Mouse (Mus musculus) hindbrain, embryonic 10.5 days (tissue): ENCODE data around the gene Surf2. TPM values are rescaled to one million over a fixed set of nuclear protein-coding genes. Genes with fewer than 3 reads are reported as not detected.
A peak's percentile ranks its signal among the peaks of the same experiment; 100 is the strongest.

Experiments used
- DNase-seq: peaks from one replicate; pipeline ENCODE4 v3.0.0-alpha.2; 2017; ENCODE audit warnings: low spot score
- H3K27ac ChIP-seq: fragments of 300-500 bp; sonication (generic); 2 replicates; pipeline ENCODE4 v1.5.1; 2016; ENCODE audit warnings: mild to moderate bottlenecking, moderate library complexity
- H3K27me3 ChIP-seq: fragments of 300-500 bp; sonication (generic); 2 replicates; pipeline ENCODE4 v1.6.1; 2016; ENCODE audit warnings: mild to moderate bottlenecking; ENCODE audit not compliant: poor library complexity, insufficient read depth, severe bottlenecking
- H3K36me3 ChIP-seq: fragments of 300-500 bp; sonication (generic); 2 replicates; pipeline ENCODE4 v1.6.1; 2016; ENCODE audit warnings: mild to moderate bottlenecking, moderate library complexity
- H3K4me1 ChIP-seq: fragments of 300-500 bp; sonication (generic); replicated peaks from 2 replicates; pipeline ENCODE4 v1.6.1; 2016; ENCODE audit warnings: mild to moderate bottlenecking
- H3K4me3 ChIP-seq: fragments of 300-500 bp; sonication (generic); 2 replicates; pipeline ENCODE4 v1.5.1; 2016; ENCODE audit warnings: mild to moderate bottlenecking, moderate library complexity
- H3K9me3 ChIP-seq: fragments of 300-500 bp; sonication (generic); 2 replicates; pipeline ENCODE4 v1.6.1; 2016; ENCODE audit warnings: mild to moderate bottlenecking, moderate library complexity
- WGBS: fragments of 180-500 bp; shearing (Covaris S2); methylation state at CpG from one replicate; pipeline ENCODE4 v1.1.7; 2016; 5-methylcytosine and 5-hydroxymethylcytosine counted together
- polyA plus RNA-seq: library from polyadenylated mRNA; unstranded; fragments of >200 nt; fragmentation: Nextera tagmentation; extraction: Ambion mirVana; gene quantifications from 2 replicates; pipeline ENCODE4 v1.2.1, GENCODE M21; 2016

Surf2 gene
- polyA plus RNA-seq, 1 experiment from 2014 or later: 53.2 TPM

DNA sequence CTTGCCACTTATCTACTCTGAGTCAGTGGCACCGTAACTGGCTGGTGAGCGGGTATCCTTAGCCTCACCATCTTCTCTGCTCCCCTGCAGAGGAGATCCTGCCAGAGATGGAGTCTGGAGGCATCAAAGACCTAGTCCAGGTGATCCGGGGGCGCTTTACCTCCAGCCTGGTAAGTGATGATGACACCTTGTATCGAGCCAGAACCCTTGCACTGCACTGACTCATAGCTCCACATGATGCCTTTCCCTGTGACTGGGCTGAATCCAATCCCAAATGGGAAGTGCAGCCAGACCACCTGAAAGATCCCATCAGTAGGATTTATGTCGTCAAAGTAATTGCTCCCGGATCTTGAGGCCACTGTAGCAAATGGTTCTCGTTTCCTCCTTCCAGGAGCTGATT, 36.7 kb downstream of the Surf2 start:
- no peak overlapping the region for H3K27ac ChIP-seq
- no peak overlapping the region for H3K4me3 ChIP-seq
- WGBS: 93% methylated on average over 8 of the region's 8 CpGs
- DNase-seq: no peak
- no peaks in the 10 kb centered on the region for H3K4me1 ChIP-seq
- peaks cover 100% of the 10 kb centered on the region for H3K36me3 ChIP-seq
- no peaks in the 10 kb centered on the region for H3K27me3 ChIP-seq
- H3K9me3 ChIP-seq: no peaks in the 10 kb centered on the region

DNA sequence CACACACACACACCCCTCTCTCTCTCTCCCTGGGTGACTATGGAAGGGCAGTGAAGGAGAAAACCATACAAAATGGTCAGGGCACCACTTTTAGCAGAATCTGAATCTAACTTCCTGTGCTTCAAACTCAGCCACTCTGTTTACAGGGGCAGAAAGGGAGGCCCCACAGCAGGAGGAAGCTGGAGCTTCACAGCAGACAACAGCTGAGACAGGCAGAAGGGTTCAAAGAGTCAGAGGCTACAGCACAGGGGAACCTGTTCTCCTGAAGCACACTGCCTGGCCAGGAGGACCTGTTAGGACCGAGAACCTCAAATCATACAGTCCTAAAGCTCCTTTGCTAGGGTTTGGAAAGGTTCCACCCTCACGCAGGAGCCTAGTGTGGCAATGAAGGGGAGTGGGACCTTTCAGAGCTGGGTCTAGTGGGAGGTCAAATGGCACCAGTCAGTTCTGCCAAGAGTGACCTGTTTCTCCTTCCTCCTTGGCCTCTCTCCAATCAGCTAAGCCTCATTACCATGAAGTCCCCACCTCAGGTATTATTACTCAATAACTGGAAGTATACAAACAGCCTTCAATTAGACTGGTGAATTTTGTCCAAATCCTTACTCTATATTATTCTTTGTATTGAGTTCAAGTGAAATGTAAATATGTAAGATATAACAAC, 38.7 kb downstream of the Surf2 start:
- Histone ChIP-seq H3K27me3 (no peaks in the 10 kb centered on the region), H3K4me1 (no peaks in the 10 kb centered on the region), H3K4me3 (no peak overlapping the region), H3K36me3 (peaks cover 97% of the 10 kb centered on the region), H3K9me3 (no peaks in the 10 kb centered on the region), H3K27ac (no peak overlapping the region)
- 95% methylated on average over 2 of the region's 2 CpGs for WGBS
- no peak for DNase-seq

DNA sequence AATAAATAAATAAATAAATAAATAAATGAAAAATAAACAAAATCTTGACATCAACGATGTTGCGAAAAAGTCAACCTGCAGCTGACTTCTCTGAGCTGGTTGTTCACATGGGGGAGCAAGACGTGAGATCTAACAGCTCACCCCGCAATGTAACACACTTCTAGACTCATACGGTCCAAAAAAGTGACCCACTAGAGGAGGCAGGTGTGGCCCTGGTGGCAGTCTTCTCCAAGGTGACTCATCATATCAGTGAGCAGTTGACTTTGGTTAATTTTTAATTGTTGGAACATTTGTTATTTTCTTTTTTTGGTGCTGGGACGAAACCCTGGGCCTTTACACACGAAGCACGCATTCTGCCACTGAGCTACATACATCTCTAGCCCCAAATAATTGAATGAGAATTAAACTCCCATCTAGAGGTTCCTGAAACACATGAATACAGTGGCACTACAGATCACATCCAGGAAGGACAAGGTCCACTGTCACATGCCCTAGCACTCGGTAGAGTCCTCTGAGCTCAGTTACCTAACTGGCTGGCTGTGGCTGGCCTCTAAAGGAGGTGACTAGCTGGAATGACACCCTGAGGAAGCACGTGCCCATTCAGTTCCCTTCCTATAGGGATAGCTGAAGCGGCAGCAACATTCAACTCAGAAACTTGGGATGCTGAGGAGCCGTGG, 40.8 kb downstream of the Surf2 start:
- H3K36me3 ChIP-seq: peaks cover 97% of the 10 kb centered on the region

DNA sequence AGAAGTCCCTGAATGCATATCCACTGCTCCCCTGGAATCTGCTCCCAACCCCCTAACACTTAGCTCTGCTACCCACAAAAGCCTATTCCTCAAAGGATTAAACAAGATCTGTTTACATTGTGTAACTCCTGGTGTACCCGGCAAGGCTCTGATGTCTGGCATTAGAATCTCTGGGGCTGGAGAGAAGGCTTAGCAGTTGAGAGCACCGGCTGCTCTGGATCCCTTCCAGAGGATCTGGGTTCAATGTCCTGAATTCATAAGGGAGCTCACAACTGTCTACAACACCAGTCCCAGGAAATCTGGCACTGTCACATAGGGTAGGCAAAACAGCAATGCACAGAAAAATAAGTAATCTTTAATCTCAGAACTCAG, 41.3 kb downstream of the Surf2 start:
- H3K27me3 ChIP-seq: no peaks in the 10 kb centered on the region
- peaks cover 97% of the 10 kb centered on the region for H3K36me3 ChIP-seq
- no peak for DNase-seq
- WGBS: 92% methylated on average over 2 of the region's 2 CpGs
- no peak overlapping the region for H3K4me3 ChIP-seq
- H3K27ac ChIP-seq: no peak overlapping the region
- H3K4me1 ChIP-seq: peaks cover 8% of the 10 kb centered on the region
- no peaks in the 10 kb centered on the region for H3K9me3 ChIP-seq

More for the DNA sequence above, 40.8 kb downstream of the Surf2 start:
- no peaks in the 10 kb centered on the region for H3K27me3 ChIP-seq
- H3K4me1 ChIP-seq: peaks cover 3% of the 10 kb centered on the region
- DNase-seq: no peak
- WGBS: 95% methylated on average over 12 of the region's 12 CpGs
- H3K4me3 ChIP-seq: no peak overlapping the region
- H3K9me3 ChIP-seq: no peaks in the 10 kb centered on the region
- H3K27ac ChIP-seq: no peak overlapping the region

DNA sequence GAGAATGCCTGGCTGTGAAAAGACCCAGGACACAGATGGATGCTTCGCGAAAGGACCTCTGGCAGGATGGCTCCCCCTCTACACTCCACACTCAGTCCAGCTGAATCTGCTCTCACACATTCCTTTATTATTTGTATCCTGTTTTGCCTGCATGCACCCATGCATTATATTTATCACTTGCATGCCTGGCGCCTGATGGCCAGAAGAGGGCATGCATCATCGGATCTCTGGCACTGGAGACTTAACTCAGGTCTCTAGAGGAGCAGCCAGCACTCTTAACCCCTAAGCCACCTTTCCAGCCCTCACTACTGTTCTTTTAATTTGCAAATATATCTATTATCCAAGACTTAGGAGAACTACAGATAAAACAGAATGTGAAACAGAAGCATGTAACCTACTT, 44.6 kb downstream of the Surf2 start:
- 85% methylated on average over 4 of the region's 4 CpGs for WGBS

DNA sequence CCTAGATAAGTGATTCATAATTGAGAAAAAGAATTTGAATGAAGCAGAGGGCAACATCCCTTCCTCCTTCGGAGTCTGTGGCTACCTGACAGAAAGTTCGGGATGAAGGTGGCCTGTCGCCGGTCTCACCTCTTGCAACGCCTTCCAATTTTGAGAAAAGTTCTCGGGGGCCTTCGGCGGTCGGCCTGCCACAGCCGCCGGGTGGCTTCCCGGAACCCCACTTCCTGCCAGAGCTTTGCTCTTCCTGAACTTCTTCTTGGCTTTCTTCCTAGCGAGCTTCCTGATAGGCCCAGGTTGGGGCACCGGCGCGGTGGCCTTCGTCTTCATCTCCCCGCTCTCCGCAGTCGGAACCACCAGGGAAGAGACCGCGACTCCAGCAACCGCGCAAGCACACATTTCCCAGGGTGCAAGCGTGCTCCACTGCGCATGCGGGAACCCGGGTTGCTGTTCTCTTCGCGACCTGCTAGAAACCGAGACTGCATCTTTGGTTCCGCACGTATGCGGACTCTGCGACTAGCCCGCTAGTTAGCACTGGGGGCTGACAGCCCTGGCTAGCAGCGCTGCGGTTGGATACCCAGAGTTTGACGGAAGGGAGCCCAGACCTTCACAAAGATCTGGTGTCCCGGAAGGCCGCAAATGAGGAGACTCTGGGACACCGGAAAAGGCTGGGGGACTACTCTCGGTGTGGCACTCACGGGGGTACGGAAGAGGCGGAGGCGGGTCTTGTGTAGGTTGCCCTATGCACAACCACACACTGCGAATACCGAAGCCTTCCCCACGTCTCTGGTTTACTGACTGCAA, 48.0 kb downstream of the Surf2 start, which contains the start of gene Rexo4:
Gene Rexo4 (minus strand): TSS at position 464 of the 801 bp plus-strand sequence.
- peaks cover 32% of the 10 kb centered on the region for H3K36me3 ChIP-seq
- H3K4me3 ChIP-seq: peak within 1 kb of the TSS; percentile 81
- DNase-seq: peak; percentile 94
- peaks cover 31% of the 10 kb centered on the region for H3K4me1 ChIP-seq
- H3K27ac ChIP-seq: peak within 1 kb of the TSS; percentile 98
- 1% methylated on average over 50 of the region's 50 CpGs for WGBS
- 0 out of 2 replicates have a peak, but pooled peaks cover 8% of the 10 kb centered on the region for H3K9me3 ChIP-seq
- no peaks in the 10 kb centered on the region for H3K27me3 ChIP-seq

More for the DNA sequence above, 44.6 kb downstream of the Surf2 start:
- peaks cover 31% of the 10 kb centered on the region for H3K4me1 ChIP-seq
- no peak overlapping the region for H3K27ac ChIP-seq
- no peak for DNase-seq
- no peak overlapping the region for H3K4me3 ChIP-seq
- H3K36me3 ChIP-seq: peaks cover 64% of the 10 kb centered on the region
- H3K27me3 ChIP-seq: no peaks in the 10 kb centered on the region
- no peaks in the 10 kb centered on the region for H3K9me3 ChIP-seq

DNA sequence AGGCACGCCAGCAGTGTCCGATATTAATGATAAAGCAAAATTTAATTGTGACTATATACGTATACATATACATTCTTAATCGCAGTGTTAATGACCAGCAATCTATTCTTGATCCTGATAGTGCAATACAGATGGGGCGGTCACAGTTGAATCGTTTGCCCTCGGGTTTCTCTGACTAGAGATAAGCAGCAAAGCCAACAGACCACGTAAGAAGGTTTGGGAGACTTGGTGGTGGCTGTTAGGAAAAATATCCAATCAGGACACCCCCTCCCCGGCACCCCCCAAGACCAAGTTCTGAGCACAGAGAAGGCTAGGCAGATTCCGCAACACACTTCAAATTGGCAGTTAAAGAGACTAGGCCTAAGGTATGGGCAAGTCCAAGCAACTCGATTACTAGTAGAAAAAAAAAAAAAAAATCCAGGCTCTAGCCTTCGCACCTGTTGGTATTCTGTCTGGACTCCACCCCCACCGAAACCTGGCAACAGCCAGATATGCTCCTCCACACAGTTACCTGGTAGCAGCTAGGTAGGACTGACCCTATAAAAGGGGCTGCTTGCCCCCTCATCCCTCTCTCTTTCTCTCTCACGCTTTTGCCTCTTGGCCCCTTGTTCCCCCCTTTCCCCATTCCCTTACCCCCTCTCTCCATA, 48.7 kb downstream of the Surf2 start:
- Histone ChIP-seq H3K4me3 (peak overlapping the region; percentile 81), H3K4me1 (peaks cover 31% of the 10 kb centered on the region), H3K27ac (peak overlapping the region; percentile 98), H3K27me3 (no peaks in the 10 kb centered on the region), H3K36me3 (peaks cover 27% of the 10 kb centered on the region), H3K9me3 (0 out of 2 replicates have a peak, but pooled peaks cover 8% of the 10 kb centered on the region)
- DNase-seq: peak; percentile 7
- WGBS: 16% methylated on average over 14 of the region's 14 CpGs

DNA sequence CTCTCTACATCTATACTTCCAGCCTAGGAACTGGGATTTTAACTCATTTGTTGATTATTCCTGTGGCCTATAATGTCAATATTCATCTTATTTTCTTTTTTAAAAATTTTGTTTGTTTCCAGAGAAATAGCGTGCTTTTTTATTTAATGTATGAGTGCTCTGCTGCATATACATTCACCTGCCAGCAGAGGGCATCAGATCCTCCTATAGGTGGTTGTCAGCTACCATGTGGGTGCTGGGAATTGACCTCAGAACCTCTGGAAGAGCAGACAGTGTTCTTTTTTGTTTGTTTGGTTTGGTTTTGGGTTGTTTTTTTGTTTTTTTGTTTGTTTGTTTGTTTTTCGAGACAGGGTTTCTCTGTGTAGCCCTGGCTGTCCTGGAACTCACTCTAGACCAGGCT, 51.1 kb downstream of the Surf2 start:
- Histone ChIP-seq H3K27ac (no peak overlapping the region), H3K4me1 (peaks cover 31% of the 10 kb centered on the region), H3K36me3 (peaks cover 3% of the 10 kb centered on the region), H3K9me3 (0 out of 2 replicates have a peak, but pooled peaks cover 8% of the 10 kb centered on the region), H3K27me3 (no peaks in the 10 kb centered on the region), H3K4me3 (no peak overlapping the region)
- DNase-seq: no peak
- 73% methylated on average over 2 of the region's 2 CpGs for WGBS

Other genes starting within 250 kb of the Surf2 start
- gene Lcn4, start 245.1 kb upstream of the Surf2 start, polyA plus RNA-seq: not detected in 2 replicates
- not detected in 2 replicates for gene Abo, start 51.4 kb upstream of the Surf2 start, polyA plus RNA-seq
- 30.8 and 33.4 TPM in 2 replicates for gene Surf6, start 13.5 kb upstream of the Surf2 start, polyA plus RNA-seq
- gene Med22, start 5.7 kb upstream of the Surf2 start, polyA plus RNA-seq: 111 and 130 TPM in 2 replicates
- gene Rpl7a, start 5.6 kb upstream of the Surf2 start, polyA plus RNA-seq: 566 and 674 TPM in 2 replicates
- gene Surf1, start 163 bp downstream of the Surf2 start, polyA plus RNA-seq: 47.4 and 53.6 TPM in 2 replicates
- gene Surf4, start 17.6 kb downstream of the Surf2 start, polyA plus RNA-seq: 155 and 158 TPM in 2 replicates
- 0.09 and 0.30 TPM in 2 replicates for gene Stkld1, start 17.7 kb downstream of the Surf2 start, polyA plus RNA-seq
- gene Rexo4, start 48.0 kb downstream of the Surf2 start, polyA plus RNA-seq: 47.4 and 56.1 TPM in 2 replicates
- not detected in 2 replicates for gene Adamts13, start 57.0 kb downstream of the Surf2 start, polyA plus RNA-seq
- gene Cacfd1, start 93.6 kb downstream of the Surf2 start, polyA plus RNA-seq: 93.2 and 96.9 TPM in 2 replicates
- 2.8 and 3.1 TPM in 2 replicates for gene Slc2a6, start 111.6 kb downstream of the Surf2 start, polyA plus RNA-seq
- 0.11 and 0.29 TPM in 2 replicates for gene Mymk, start 155.8 kb downstream of the Surf2 start, polyA plus RNA-seq
- gene Adamtsl2, start 163.0 kb downstream of the Surf2 start, polyA plus RNA-seq: 4.0 and 7.0 TPM in 2 replicates
- gene Fam163b, start 226.1 kb downstream of the Surf2 start, polyA plus RNA-seq: 0.26 TPM in 2 replicates
- 4.3 and 4.9 TPM in 2 replicates for gene Dbh, start 248.9 kb downstream of the Surf2 start, polyA plus RNA-seq